Mouse (Mus musculus): ENCODE data around the gene Baz1a.

- TF ChIP-seq CTCF (IDR thresholded peaks at IDR 0.05; ENCODE audit: low read depth, low read length) (no peak), POLR2A (IDR thresholded peaks at IDR 0.05; ENCODE audit: extremely low read depth, insufficient read depth, low read length) (no peak)
Measured at GRCm38 (mm10) chr12:54999016-54999690, 15.0 kb downstream of the Baz1a start.

Measured in liver, adult 2 months (tissue).